Mouse (Mus musculus): ENCODE measurements around the gene Ifi206. TPM values are rescaled to one million over a fixed set of nuclear protein-coding genes. Genes with fewer than 3 reads are reported as not detected.

Ifi206 gene
- total RNA-seq, 2 experiments from 2014 or later: not detected

GRCm38 (mm10) chr1:173427385-173427784 is 63.5 kb downstream of the Ifi206 start:
- intact Hi-C loops (cut with DNase I): no loop called here
- no peak for DNase-seq (ENCODE audit: extremely low spot score in 1 of 2, low spot score in 2 of 2)

- DNase-seq (ENCODE audit: extremely low spot score in 1 of 2, low spot score in 2 of 2): no peak
Measured at GRCm38 (mm10) chr1:173426345-173426744, 64.5 kb downstream of the Ifi206 start.

GRCm38 (mm10) chr1:173420374-173420773 is 70.5 kb downstream of the Ifi206 start:
- intact Hi-C loops (cut with DNase I): no loop called here
- DNase-seq (ENCODE audit: extremely low spot score in 1 of 2, low spot score in 2 of 2): peak in 1 of 2 experiments; percentile 39

More at GRCm38 (mm10) chr1:173426345-173426744, 64.5 kb downstream of the Ifi206 start:
- intact Hi-C loops (cut with DNase I): no loop called here

- DNase-seq (ENCODE audit: extremely low spot score in 1 of 2, low spot score in 2 of 2): no peak
- intact Hi-C loops (cut with DNase I): no loop called here
Measured at GRCm38 (mm10) chr1:173418936-173419621, 71.8 kb downstream of the Ifi206 start.

- no peak for DNase-seq (ENCODE audit: extremely low spot score in 1 of 2, low spot score in 2 of 2)
- intact Hi-C loops (cut with DNase I): no loop called here
Measured at GRCm38 (mm10) chr1:173418516-173418915, 72.3 kb downstream of the Ifi206 start.

Small RNA genes lying within 50 kb of the gene (microRNA-seq; reads per million reads assigned to microRNA genes)
- gene Gm44481: not detected

Other genes with a start within 250 kb of the Ifi206 start
- not detected for gene Olfr418, start 225.0 kb downstream of the Ifi206 start, total RNA-seq (2021)
- not detected for gene Mptx2, start 213.3 kb downstream of the Ifi206 start, total RNA-seq (2021)
- 100 to 1,000 TPM; 111 to 129 TPM for gene Ackr1, start 157.3 kb downstream of the Ifi206 start, total RNA-seq (2021)
- gene Aim2, start 140.2 kb downstream of the Ifi206 start, total RNA-seq (2021): 1 to 10 TPM; 3.7 to 4.9 TPM
- 100 to 1,000 TPM; 503 to 552 TPM for gene Cadm3, start 123.3 kb downstream of the Ifi206 start, total RNA-seq (2021)
- not detected for gene Ifi214, start 44.9 kb upstream of the Ifi206 start, total RNA-seq (2021)
- not detected for gene Ifi213, start 108.2 kb upstream of the Ifi206 start, total RNA-seq (2021)
- gene Ifi209, start 139.9 kb upstream of the Ifi206 start, total RNA-seq (2021): not detected
- not detected for gene Ifi208, start 182.6 kb upstream of the Ifi206 start, total RNA-seq (2021)

All from left cerebral cortex, postnatal 10 days (tissue).